ENCODE assay signal across 23 mouse cellular contexts in the genomic region with DNA sequence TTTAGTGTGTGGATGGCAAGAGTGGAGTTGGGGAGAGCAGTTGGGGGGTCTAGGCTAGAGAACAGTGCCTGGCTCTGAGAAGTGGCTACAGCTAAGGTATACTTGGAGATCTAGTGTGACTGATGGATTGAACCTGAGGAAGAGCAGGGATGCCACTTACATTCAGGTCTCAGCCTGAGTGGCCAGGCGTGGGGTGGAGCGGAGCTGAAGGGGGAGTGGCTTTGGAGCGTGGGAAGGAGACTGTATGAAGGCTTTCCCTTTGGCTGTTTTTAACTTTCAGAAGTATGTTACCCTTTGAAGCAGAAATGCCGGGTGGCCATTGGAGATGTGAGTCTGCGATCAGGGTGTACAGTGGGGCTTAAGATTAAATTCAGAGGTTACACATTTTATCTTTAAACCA. TPM values are rescaled to one million over a fixed set of nuclear protein-coding genes. Genes with fewer than 3 reads are reported as not detected.
DNase-seq lines count a peak whose midpoint lies in the region; ATAC-seq and TF ChIP-seq lines count a peak whose summit lies in the region.
"Had no signal": no experiment of that assay in that cellular context is flagged by ENCODE, and none has a peak within 500 bp of the region (broad histone marks: within the 10 kb centered on the region; RNA-seq: fewer than 3 reads in every experiment).

No protein-coding gene starts in this region.

- H3K4me2 ChIP-seq in lung, postnatal 0 days (replicated peaks; ENCODE audit: low read depth, low read length) = no peak overlapping the region
- no peak overlapping the region for H3K4me2 ChIP-seq in hindbrain, embryonic 16.5 days (ENCODE audit: low read length)
- H3K4me2 ChIP-seq: forebrain, embryonic 13.5 days; heart, embryonic 11.5 days; hindbrain, embryonic 13.5 days had no signal

- DNase-seq in lung, postnatal 0 days (ENCODE audit: low spot score) = no peak
- no peak for DNase-seq in lung, postnatal 10 days
- no peak for DNase-seq in heart, postnatal 36 days
- DNase-seq: adrenal gland, adult 8-10 months; adrenal gland, postnatal 25 days; cerebellum, adult 18-20 months; cerebellum, adult 9-10 months; cerebellum, postnatal 14 days; gastrocnemius, adult 2 months; gastrocnemius, postnatal 14 days; heart, adult 11 months had no signal

- peak; percentile 9; the same call in 1 of the 2 replicates for ATAC-seq in lung, postnatal 0 days
- peak; percentile 57; the same call in 1 of the 2 replicates for ATAC-seq in erythroid progenitor cell, adult 5-6 weeks (replicated peaks; ENCODE audit: low FRiP score, poor library complexity, severe bottlenecking)
- peak; percentile 30; the same call in 1 of the 2 replicates for ATAC-seq in megakaryocyte-erythroid progenitor cell, adult 5-6 weeks (replicated peaks; ENCODE audit: low FRiP score, low TSS enrichment, poor library complexity, severe bottlenecking)
- ATAC-seq in hindbrain, embryonic 16.5 days = no peak
- ATAC-seq: activated CD4-positive, CD25-positive, alpha-beta regulatory T cell, adult 4 months; CD4-positive, CD25-positive, alpha-beta regulatory T cell, adult 4 months; forebrain, embryonic 13.5 days; forebrain, embryonic 16.5 days; hindbrain, postnatal 0 days had no signal

- intact Hi-C loops in heart, postnatal 36 days (cut with DNase I) = no loop called here

- TF ChIP-seq CTCF in lung, postnatal 0 days (IDR thresholded peaks at IDR 0.05) = no peak

- no peak overlapping the region for H3K9ac ChIP-seq in lung, postnatal 0 days (replicated peaks; ENCODE audit: low read depth)
- H3K9ac ChIP-seq in hindbrain, embryonic 16.5 days (ENCODE audit: low read depth, low read length) = no peak overlapping the region
- H3K9ac ChIP-seq: forebrain, embryonic 13.5 days; hindbrain, embryonic 13.5 days had no signal

- H3K27ac ChIP-seq in lung, postnatal 0 days (ENCODE audit: low read length) = no peak overlapping the region
- no peak overlapping the region for H3K27ac ChIP-seq in hindbrain, embryonic 16.5 days (ENCODE audit: low read depth, low read length)
- H3K27ac ChIP-seq: forebrain, embryonic 10.5 days; forebrain, embryonic 13.5 days; gastrocnemius, adult 2 months; hindbrain, embryonic 10.5 days; hindbrain, embryonic 13.5 days; hindbrain, postnatal 0 days had no signal

- H3K27me3 ChIP-seq in lung, postnatal 0 days (replicated peaks; ENCODE audit: insufficient read depth, low read length) = no peaks in the 10 kb centered on the region
- no peaks in the 10 kb centered on the region for H3K27me3 ChIP-seq in hindbrain, embryonic 16.5 days (replicated peaks; ENCODE audit: control insufficient read depth, insufficient read depth, low read length)
- H3K27me3 ChIP-seq: forebrain, embryonic 13.5 days; hindbrain, embryonic 13.5 days had no signal

- 70% methylated on average over 5 of the region's 5 CpGs for WGBS in lung, postnatal 0 days
- 92% methylated on average over 5 of the region's 5 CpGs for WGBS in hindbrain, embryonic 16.5 days

- H3K4me1 ChIP-seq in lung, postnatal 0 days (ENCODE audit: insufficient read depth, low read depth, low read length) = peaks cover 4% of the 10 kb centered on the region; the same call in 1 of the 2 replicates
- 0 out of 2 replicates have a peak, but pooled peaks cover 3% of the 10 kb centered on the region for H3K4me1 ChIP-seq in hindbrain, embryonic 16.5 days (ENCODE audit: control insufficient read depth, insufficient read depth, low read depth, low read length)

- no peaks in the 10 kb centered on the region for H3K9me3 ChIP-seq in lung, postnatal 0 days (ENCODE audit: low read length)
- no peaks in the 10 kb centered on the region for H3K9me3 ChIP-seq in hindbrain, embryonic 16.5 days (ENCODE audit: control insufficient read depth, low read length)
- H3K9me3 ChIP-seq: forebrain, embryonic 10.5 days; forebrain, embryonic 13.5 days; hindbrain, embryonic 10.5 days; hindbrain, embryonic 13.5 days had no signal

- no peak overlapping the region for H3K4me3 ChIP-seq in lung, postnatal 0 days (ENCODE audit: low read depth, low read length)
- H3K4me3 ChIP-seq in hindbrain, embryonic 16.5 days (ENCODE audit: low read length) = no peak overlapping the region
- H3K4me3 ChIP-seq: forebrain, embryonic 10.5 days; forebrain, embryonic 13.5 days; gastrocnemius, adult 2 months; hindbrain, embryonic 10.5 days; hindbrain, embryonic 13.5 days had no signal

- TF ChIP-seq EP300 in lung, postnatal 0 days (IDR thresholded peaks at IDR 0.05) = no peak

- H3K36me3 ChIP-seq in lung, postnatal 0 days (ENCODE audit: insufficient read depth, low read length) = no peaks in the 10 kb centered on the region
- H3K36me3 ChIP-seq in hindbrain, embryonic 16.5 days (ENCODE audit: control insufficient read depth, insufficient read depth, low read length) = no peaks in the 10 kb centered on the region
- H3K36me3 ChIP-seq: forebrain, embryonic 10.5 days; hindbrain, embryonic 10.5 days; hindbrain, embryonic 13.5 days had no signal

RNA-seq across cellular contexts. Expression of gene Mboat2, which starts 26.7 kb away (rescaled TPM):
- 32.1 and 36.0 TPM in 2 replicates for polyA plus RNA-seq in lung, postnatal 0 days (2015; fragmentation: Nextera tagmentation; extraction: Ambion mirVana)
- total RNA-seq in erythroid progenitor cell, adult 5-6 weeks (2015; ENCODE audit: low replicate concordance) = 68.1 and 117 TPM in 2 replicates
- total RNA-seq in erythroid progenitor cell, adult 5-6 weeks (2017; ENCODE audit: low replicate concordance) = 79.5 and 84.0 TPM in 2 replicates
- total RNA-seq in megakaryocyte-erythroid progenitor cell, adult 5-6 weeks (2014; fragmentation: Nextera tagmentation) = 16.7 and 19.5 TPM in 2 replicates
- total RNA-seq in megakaryocyte-erythroid progenitor cell, adult 5-6 weeks (2017) = 21.3 and 38.1 TPM in 2 replicates
- 65.8 and 68.6 TPM in 2 replicates for polyA plus RNA-seq in hindbrain, embryonic 16.5 days (2015; fragmentation: Nextera tagmentation; extraction: Ambion mirVana)
- 10 to 100 TPM in 1 of 2 experiments, 1 to 10 TPM in 1; 9.7 to 11.0 TPM for total RNA-seq in heart, postnatal 36 days (2021)
